Mouse (Mus musculus): ENCODE measurements around the gene Maml3.

The Maml3 gene

GRCm38 (mm10) chr3:51649986-51650385 is 454.9 kb downstream of the Maml3 start:
- DNase-seq: no peak

- DNase-seq: no peak
Measured at GRCm38 (mm10) chr3:51649426-51649825, 455.4 kb downstream of the Maml3 start.

GRCm38 (mm10) chr3:51648037-51648664 is 456.7 kb downstream of the Maml3 start:
- DNase-seq: peak; percentile 85 to 88

GRCm38 (mm10) chr3:51647356-51647755 is 457.5 kb downstream of the Maml3 start:
- DNase-seq: no peak

- no peak for DNase-seq
Measured at GRCm38 (mm10) chr3:51646301-51646700, 458.6 kb downstream of the Maml3 start.

- no peak for DNase-seq
Measured at GRCm38 (mm10) chr3:51645484-51645883, 459.4 kb downstream of the Maml3 start.

GRCm38 (mm10) chr3:51638260-51638659 is 466.6 kb downstream of the Maml3 start:
- no peak for DNase-seq

- DNase-seq: no peak
Measured at GRCm38 (mm10) chr3:51637326-51637725, 467.6 kb downstream of the Maml3 start.

- no peak for DNase-seq
Measured at GRCm38 (mm10) chr3:51636700-51637099, 468.2 kb downstream of the Maml3 start.

GRCm38 (mm10) chr3:51635960-51636359 is 468.9 kb downstream of the Maml3 start:
- no peak for DNase-seq

All from cerebellum, postnatal 25 days (tissue).